Mouse (Mus musculus) ovary, adult 18-20 months (tissue): Measurements from ENCODE around the gene BC004004.
A peak's percentile ranks its signal among the peaks of the same experiment; 100 is the strongest.

ENCODE experiments used
- DNase-seq: peaks from one replicate; pipeline ENCODE4 v3.0.0; 2022; ENCODE audit warnings: low spot score, mixed read lengths

The BC004004 gene

GRCm38 (mm10) chr17:29323625-29324024, 55.0 kb downstream of the BC004004 start:
- DNase-seq = no peak

DNA sequence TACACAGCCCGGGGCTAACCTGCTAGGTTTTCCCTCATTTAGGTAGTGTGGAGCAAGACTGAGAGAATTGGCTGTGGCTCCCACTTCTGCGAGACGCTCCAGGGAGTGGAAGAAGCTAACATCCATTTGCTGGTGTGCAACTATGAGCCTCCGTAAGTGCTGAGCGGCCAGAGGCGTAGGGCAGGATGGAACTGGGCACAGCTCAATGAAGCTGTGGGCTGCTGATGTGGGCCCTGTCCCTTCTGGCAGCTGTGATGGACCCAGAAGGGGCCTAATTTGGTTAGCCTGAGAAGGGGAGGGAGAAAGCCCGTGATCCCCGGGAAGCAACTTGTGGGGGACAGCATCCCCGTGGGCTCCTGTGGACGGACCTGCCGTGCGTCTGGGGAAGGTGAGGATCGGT, 57.2 kb downstream of the BC004004 start:
- no peak for DNase-seq

DNA sequence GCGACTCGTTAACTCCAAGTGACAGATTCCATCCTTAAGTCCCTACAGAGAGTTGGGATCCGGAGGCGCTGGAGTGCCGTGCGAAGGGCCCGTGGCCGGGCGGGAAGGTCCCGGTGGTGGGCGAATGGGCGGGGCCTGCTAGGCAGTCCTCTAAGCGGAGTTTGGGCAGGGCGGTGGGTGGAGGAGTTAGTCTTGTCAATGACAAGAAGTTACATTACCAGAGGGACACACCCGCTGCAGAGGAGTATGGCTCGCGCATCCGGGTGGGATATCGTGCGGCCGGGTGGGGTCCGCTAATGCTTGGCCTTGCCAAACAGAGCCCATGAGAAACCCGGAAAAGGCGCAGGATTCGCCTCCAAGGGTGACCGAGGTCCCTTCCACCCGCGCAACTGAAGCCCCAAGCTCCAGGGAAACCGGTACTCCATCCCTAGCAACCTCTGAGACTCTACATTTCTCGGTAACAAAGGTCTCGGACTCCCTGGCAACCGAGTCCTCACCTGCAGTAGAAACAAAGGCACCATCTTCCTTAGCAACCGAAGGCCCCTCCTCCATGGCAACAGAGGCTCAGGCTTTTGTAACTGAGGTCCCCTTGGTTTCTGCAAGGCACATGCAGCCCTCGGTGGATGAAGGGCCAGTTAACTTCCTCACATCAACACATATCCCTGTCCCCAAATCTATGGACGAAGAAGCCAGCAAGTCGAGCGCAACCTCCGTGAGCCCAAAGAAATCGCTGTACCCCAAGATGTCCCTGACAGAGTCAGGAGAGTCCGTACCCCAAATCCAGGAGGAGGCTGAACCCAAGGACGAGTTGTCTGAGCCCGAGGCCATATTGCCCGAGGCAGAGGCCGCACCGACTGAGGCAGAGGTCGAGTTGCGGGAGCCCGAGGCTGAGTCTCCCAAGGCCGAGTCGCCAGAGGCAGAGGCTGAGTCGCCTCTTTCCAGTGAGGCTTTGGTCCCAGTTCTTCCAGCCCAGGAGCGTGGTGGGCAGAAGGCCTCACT, 58.2 kb downstream of the BC004004 start:
- no peak for DNase-seq

DNA sequence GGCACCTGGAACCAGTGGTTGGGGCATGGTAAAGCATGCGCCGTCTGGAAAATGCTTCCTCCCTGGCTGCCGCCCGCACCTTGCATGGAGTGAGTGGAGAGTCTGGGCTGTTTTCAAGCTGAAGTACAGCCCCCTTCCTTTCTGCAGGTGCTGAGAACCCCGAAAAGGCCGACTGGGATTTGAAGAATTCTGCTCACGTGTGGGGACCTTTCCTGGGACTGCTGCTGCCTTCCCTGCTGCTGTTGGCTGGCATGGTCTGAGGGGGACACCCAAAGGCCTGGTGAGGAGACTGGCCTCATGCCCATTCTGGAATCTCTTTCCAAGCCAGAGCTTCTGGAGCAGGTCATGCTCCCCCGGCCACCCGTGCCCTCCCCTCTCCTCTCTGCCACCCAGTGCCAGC, 59.1 kb downstream of the BC004004 start:
- no peak for DNase-seq

- no peak for DNase-seq
Measured at GRCm38 (mm10) chr17:29330221-29330620, 61.6 kb downstream of the BC004004 start.

DNA sequence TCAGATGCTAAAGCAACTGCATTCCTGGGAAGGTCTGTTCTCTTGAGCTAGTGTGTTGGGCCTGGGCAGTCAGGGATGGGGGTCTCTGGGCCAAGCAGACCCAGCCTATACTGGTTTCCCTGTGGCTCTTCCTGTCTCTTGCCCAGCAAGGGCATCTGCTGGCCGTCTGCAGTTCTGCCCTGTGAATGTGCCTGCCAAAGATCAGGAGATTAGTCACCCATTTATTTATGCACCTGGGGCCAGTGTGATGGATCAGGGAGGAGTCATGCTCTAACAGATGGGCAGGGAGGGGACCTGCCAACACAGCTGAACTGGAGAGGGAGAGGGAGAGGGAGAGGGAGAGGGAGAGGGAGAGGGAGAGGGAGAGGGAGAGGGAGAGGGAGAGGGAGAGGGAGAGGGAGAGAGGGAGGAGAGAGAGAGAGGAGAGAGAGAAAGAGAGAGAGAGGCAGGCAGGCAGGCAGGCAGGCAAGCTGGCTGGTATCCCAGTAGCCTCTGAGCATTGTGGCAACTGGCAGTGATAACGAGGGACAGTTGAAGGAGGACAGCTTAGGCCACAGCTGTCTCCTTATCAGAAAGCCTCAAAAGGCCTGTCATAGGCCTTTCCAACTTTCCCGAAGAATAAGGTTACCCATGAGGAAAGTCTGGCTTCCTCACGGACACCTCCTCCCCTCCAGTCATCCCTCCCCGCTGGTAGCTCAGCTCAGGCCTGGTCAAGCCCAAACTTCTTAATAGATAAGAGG, 62.3 kb downstream of the BC004004 start:
- DNase-seq = peak; percentile 48

DNA sequence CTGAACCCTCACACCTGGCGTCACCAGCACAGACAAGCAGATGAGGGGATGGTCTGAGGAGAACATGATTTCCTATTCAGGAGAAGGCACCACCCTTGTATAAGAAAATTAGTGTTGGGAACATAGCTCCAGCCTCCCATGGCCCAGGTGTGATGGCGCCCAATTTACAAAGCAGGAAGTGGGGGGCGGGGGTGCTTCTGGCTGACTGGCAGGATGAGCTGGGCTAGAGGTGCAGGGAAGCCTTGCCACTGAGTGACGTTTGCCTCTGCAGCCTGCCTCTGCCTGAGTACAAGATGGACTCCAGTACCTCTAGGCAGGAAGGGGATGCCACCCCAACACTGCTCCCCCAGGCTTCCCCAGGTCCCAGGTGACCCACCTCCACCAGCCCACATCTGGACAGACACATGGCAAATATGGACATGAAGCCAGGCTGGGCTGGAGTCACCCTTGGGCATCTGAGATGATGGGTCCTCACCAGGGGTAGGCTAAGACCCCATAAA, 63.6 kb downstream of the BC004004 start:
- no peak for DNase-seq

DNA sequence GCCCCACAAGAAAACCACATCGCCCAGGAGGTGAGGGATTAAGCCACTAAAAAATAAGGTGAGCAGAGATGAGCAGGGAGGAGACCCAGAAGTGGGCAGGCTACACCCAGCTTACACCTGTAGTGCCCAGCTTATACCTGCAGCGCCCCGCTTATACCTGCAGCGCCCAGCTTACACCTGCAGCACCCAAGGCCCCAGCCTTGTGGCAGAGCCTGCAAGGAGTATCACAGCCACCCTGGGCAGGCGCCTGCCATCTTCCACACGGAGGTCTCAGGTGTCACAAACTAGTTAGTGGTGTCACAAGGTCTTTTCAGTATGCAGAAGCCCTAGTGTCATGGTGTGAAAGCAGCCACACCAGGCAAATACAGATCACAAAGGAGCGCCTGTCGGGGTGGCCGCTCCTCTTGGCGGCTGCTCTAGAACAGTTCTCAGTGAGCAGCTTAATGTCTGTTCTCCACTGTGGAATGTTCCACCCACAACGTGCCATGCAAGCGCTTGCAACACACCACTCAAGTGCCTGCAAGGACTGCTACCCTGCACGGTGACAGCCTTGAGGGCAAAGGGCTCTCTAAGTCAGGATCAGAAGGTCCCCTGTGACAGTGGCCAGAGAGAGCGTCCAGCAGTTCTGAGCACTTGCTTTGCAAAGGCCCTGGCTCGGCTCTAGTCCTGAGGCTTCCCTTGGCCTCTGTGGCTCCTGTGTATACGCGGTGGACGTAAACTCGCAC, 67.8 kb downstream of the BC004004 start:
- no peak for DNase-seq

- no peak for DNase-seq
Measured at GRCm38 (mm10) chr17:29337979-29338823, 69.6 kb downstream of the BC004004 start.

GRCm38 (mm10) chr17:29339170-29339768, 70.7 kb downstream of the BC004004 start:
- no peak for DNase-seq

GRCm38 (mm10) chr17:29340406-29341261, 72.0 kb downstream of the BC004004 start:
- no peak for DNase-seq

GRCm38 (mm10) chr17:29341591-29342003, 73.0 kb downstream of the BC004004 start:
- DNase-seq = no peak

DNA sequence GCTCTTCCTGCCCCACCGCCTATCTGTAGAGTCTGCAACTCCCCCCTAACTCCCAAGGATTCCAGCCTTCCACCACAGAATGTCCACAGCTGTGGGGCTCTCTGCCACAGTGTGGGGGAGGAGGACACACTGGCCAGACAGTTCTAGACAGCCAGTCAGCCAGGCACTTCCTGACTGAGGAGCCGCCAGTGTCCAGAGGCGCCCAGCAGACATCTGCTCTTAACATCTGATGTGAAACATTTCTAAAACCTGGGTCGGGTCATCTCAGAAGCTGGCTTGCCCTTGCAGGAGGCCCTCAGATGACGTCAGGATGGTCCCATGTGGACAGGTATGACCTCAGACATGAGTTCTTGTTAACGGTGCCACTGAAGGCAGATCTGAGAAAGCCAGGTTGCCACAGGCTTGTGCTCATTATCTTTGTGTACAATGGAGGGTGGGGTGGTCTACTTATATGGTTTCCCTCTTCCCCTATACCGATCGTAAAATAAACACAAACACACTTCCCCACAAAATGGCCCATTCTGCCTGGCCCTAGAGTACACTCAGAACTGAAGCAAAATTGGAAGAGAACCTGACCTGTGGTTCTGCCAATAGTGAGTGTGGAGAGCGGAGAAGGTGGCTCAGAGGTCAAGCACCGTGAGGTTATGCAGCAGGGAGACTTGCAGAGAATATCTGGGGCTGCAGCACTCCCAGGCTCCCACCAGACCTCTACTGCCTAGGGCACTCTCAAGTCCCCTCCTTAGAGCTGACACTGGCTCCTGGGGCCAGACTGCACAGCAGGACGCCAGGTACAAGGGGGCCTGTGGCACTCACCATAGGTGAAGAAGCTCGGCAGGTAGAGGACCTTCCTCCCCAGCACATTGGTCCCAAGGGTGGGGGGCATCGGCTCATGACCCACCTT, 73.7 kb downstream of the BC004004 start:
- DNase-seq = peak; percentile 68

- no peak for DNase-seq
Measured at GRCm38 (mm10) chr17:29343241-29343640, 74.7 kb downstream of the BC004004 start.

GRCm38 (mm10) chr17:29345272-29345671, 76.7 kb downstream of the BC004004 start:
- DNase-seq = no peak

- DNase-seq = no peak
Measured at GRCm38 (mm10) chr17:29346496-29347125, 78.0 kb downstream of the BC004004 start.

GRCm38 (mm10) chr17:29347126-29347644, 78.6 kb downstream of the BC004004 start:
- no peak for DNase-seq
